Mouse (Mus musculus) heart, postnatal 0 days (tissue): ENCODE measurements around the gene Prkch.

ENCODE experiments used
- CTCF ChIP-seq: IDR thresholded peaks from 2 replicates; pipeline ENCODE4 v1.5.1; 2016; ENCODE audit warnings: antibody characterized with exemption, control low read depth, low read depth
- EP300 ChIP-seq: IDR thresholded peaks from 2 replicates; pipeline ENCODE4 v1.6.1; 2016; ENCODE audit warnings: antibody characterized with exemption, low read depth

DNA sequence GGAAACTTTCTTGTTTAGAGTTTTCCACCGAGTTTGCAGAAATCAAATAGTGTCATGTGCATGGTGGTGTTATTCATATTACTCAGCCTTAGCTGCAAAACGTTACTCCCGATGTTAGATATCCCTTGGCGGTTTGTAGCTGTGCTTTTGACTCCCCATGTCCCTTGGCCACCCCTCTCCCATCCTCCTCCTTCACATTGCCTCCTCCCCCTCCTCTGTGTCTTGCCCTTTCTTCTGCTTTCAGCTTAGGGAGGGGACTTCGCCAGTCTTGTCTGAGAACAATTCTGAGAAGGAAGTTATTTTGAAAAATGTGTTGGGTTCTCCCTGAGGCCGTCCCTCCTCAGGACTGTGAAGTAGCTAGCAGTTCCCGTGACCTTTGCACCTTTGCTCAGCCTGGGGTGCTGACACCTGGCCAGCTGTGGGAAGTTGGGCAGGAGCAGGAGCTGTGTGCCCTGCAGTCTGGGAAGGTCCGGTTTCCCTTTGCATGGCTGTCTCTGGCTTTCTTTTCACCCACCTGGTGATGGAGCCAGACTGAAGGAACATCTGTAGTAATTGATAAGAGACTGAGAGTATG lies 48.2 kb downstream of the Prkch start:
- no peak for TF ChIP-seq CTCF
- no peak for TF ChIP-seq EP300
